Mouse (Mus musculus) right cerebral cortex, postnatal 25 days (tissue): Measurements from ENCODE around the gene Diaph3.

Experiments
- DNase-seq: peaks from one replicate; pipeline ENCODE4 v3.0.0; 2022

Diaph3 gene

GRCm38 (mm10) chr14:86837642-86838041 is 303.4 kb downstream of the Diaph3 start:
- DNase-seq = no peak

GRCm38 (mm10) chr14:86834851-86835250 is 306.2 kb downstream of the Diaph3 start:
- no peak for DNase-seq

DNA sequence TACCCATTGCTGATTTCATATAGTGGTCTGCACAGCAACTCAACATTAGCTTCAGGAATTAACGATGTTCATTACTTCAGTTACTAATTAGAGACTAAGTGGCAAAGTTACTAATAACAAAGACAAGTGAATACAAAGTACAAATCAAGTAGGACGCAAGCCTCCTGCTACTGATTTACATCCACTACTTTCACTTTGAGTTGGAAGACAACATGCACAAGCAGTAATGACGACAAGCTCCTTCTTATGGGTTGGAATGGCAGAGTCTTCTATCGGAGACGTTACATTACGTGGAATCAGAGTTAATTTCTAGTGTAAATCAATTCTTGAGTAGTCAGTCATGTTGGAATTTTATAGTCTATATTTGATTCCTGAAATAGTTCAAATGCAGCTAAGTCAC is 306.8 kb downstream of the Diaph3 start:
- no peak for DNase-seq

DNA sequence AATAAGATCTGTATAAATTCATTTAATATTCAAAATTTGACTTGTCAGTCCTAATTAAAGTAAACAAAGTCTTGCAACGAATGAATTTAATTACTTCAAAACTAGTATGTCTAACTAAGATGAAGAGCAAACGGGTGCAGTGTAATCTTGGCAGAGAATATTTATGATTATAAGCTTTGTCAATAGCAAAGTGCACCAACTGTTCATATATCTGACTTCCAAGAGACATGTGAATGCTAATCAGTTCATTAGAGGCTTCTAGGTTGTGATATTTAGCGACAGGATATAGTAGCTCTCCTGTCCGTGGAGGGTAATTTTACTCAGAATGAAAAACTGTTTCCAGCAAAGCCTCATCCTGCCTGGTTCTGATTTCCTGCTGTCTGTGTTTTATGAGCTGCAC is 308.0 kb downstream of the Diaph3 start:
- DNase-seq = no peak

DNA sequence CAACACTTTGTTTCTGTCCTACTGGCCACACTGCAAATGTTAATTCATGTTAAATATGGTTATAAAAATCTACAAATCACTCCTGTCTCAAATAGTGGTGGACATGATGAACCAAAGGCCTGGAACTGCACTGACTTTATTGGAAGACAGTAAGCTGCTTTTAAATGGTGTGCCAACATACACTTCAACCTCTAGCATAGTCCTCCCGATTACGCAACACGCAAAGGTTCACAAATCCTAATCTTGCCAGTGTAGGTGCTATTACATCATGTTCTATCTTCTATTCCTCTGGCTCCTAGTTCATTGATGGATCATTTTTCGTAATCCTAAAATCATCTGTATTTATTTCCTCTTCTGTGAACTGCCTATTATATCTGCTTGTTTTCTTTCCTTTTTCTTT is 324.8 kb downstream of the Diaph3 start:
- no peak for DNase-seq

- no peak for DNase-seq
These were observed 352.0 kb downstream of the Diaph3 start for GRCm38 (mm10) chr14:86788880-86789641.

DNA sequence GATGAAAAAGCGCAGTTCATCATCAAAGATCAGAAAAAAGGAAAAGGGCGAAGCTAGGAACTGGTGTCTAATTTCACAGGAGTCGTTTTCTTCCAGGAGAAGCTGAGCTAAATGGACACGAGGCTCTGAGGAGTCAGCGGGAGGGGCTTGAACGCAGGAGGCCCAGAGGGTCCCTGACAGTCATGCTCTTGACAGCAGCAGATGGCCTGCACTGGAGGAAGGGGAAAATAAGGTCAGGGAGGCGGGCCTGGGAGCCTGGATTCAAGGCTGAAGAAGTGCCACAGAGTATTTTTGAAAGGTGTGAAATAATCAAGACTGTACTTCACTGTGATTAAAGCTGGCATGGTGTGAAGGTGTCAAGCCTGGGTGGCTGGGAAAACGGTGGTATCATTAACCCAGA is 354.2 kb downstream of the Diaph3 start:
- no peak for DNase-seq

DNA sequence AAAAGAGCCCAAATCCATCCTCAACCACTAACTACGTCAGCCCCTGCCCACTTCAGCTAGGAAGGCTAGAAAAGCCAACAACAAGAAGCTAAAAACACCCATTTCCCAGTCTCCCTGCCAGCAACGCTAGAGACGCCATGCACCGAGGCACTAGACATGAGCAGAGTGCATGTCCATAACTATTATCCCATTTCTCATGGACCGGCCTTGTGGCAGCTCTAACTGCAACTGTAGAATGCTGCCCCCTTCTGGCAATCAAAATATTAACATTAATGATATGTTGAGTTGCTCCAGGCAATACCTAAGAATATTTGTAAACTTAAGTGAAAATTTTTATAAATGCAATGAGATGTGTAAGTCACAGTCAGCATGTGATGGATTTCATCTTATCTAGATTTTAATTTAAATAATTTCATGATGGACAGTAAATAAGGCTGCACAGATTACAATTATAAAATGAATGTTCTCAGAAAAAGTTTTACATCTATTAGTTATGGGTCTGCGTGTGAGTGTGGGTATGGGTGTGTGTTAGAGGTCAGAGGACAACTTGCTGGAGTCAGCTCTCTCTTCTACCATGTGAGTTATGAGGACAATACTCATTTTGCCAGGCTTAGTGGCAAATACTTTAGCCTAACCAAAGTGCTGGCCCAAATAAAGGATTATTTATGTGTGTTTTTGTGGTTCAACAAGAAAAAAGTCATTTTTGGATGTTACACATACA is 359.3 kb downstream of the Diaph3 start:
- DNase-seq = peak; percentile 8

GRCm38 (mm10) chr14:86773311-86773710 is 367.7 kb downstream of the Diaph3 start:
- DNase-seq = peak; percentile 19

GRCm38 (mm10) chr14:86772176-86773150 is 368.6 kb downstream of the Diaph3 start:
- no peak for DNase-seq

DNA sequence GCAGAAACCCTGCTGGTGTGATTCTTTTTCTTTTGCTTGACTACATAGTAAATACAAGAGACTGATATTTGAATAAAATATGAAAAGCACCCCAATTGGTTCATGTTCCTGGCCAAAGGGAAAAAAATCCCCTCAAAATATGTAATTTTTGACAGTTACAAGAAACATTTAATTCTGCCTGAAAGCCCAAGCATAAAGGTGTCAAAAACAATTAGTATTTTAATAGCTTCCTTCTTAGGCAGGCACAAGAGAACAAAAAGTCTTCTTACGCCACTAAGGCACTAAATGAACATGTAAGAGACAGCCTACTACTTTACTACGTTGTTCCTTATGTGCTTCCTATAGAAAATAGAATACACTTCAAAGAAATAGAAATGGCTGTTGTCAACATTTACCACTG is 376.7 kb downstream of the Diaph3 start:
- DNase-seq = no peak

GRCm38 (mm10) chr14:86757604-86758520 is 383.2 kb downstream of the Diaph3 start:
- no peak for DNase-seq

GRCm38 (mm10) chr14:86757132-86757531 is 383.9 kb downstream of the Diaph3 start:
- DNase-seq = no peak

- no peak for DNase-seq
These were observed 390.7 kb downstream of the Diaph3 start for GRCm38 (mm10) chr14:86750351-86750750.

DNA sequence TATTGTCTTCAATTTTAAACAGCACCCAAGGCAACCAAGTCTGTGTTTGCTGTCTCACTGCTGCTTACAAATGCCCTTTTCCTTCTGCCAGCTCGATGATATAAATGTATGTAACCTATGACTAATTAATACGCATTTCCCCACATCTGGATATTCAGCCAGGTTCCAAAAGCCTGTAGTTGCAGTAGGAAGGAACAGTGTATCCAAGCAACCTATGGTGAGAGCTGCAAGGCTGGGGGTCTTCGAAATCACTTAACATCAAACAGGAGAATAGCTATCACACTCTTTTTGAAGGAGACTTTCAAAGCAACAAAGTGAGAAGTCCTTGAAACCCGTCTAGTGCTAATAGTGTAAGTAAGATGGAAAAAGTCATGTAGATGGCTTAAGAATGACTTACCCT is 391.6 kb downstream of the Diaph3 start:
- DNase-seq = no peak

GRCm38 (mm10) chr14:86748876-86749275 is 392.2 kb downstream of the Diaph3 start:
- peak; percentile 81 for DNase-seq

DNA sequence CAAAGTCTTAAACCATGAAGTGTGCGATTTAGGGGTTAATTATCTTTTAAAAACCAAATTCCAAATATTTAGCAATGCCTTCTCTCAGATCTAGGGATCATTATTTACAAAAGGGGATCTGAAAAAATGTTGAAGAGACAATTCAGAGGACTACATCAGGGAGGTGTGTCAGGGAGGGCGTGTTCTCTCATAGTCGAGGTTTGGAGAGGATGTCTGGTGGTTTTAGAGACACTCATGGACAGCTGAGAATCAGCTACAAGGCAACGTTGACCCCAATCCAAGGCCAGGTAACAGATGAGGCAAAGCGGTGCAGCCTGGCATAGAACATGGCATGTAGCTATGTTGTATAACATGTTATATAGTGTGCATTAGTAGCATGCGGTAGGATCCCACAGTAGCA is 396.5 kb downstream of the Diaph3 start:
- DNase-seq = no peak

DNA sequence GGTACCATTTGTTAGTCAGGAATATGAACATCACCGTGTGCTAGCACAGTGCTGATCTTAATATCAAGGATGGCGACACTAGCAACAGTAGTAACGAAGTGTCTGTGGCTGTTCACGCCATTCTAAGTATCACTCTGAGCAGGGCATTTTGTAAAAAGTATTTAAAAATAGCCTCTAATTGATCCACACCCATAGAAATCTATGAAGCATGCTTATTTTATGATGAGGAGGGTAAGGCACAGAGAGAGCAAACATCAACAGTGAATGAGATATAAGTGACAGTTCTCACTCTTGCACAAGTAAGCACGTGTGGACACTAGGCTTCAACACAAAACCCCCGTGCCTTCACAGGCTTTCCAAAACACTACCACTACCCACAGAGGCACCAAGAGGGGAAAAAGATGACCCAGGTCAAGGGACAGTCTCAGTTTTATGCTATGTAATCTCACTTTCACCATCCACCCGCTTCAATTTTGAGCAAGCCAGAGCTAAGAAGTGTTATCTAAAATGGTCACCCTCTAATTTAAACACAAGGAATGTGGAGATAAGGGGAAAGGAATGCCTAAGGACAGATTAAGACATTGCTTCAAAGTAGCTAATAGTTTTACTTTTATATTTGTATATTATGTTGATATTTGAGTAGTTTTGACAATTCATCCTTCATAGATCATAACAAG is 399.0 kb downstream of the Diaph3 start:
- DNase-seq = no peak

DNA sequence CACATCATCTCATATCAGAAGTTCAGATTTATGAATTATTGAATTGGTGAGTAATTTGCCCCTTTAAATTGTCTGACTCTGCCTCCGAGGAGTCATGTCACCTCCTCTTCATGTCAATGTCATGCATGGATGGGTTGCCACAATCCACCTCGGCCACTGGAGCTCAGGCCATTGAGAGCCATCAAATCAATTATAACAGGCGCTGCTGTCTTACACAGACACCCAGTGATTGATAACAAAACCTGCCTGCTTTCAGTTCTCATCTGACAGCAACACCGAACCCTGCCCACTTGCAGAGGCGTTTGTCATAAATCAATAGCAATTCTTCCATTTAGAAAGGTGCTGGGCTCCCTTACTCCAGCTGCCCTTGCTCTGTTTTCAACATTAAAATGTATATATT is 402.1 kb downstream of the Diaph3 start:
- DNase-seq = no peak

DNA sequence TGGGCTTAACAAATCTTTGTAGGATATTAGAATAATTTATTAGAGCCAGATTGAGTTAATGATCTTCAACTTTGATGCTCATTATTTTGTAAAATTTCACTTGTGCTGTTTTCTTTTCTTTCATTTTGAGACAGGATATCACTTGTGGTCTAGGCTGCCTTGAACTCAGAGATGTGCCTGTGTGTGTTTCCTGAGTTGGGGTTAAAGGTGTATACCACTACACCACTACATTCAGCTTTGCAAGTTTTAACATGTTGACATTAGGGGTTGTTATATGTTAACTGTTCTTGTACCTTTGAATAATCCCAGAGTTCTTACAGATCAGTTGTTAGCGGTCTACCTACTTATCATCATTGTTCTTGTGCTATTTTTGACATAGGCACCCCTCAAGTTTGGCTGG is 404.4 kb downstream of the Diaph3 start:
- DNase-seq = no peak

- DNase-seq = no peak
These were observed 409.7 kb downstream of the Diaph3 start for GRCm38 (mm10) chr14:86731300-86731699.
